Mouse (Mus musculus): ENCODE results near the gene Nufip2. TPM values are rescaled to one million over a fixed set of nuclear protein-coding genes. Genes with fewer than 3 reads are reported as not detected.

The Nufip2 gene
- polyA plus RNA-seq, 1 experiment from 2014 or later: 7.5 TPM

DNA sequence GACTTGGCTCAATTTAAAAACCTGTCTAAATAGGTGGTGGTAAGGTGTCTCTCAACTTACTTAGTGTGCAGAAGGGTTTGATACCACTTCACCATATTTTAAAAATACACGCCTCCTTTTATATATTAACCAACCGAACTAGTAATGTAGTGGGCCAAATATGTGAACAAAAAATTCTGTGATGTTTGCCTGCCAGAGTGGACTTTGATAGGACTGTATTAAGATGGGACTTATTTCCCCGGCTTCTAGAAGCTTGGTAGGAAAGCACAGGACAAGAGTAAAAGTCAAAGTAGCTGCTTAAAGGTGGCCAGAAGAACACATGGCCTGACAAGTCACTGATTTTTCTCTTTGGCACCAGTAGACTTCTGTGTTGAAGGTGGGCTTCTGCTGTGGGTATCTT lies 27.8 kb downstream of the Nufip2 start:
- Histone ChIP-seq H3K9ac (no peak overlapping the region), H3K27ac (ENCODE audit: low read depth) (no peak overlapping the region), H3K27me3 (ENCODE audit: insufficient read depth, low read length) (no peaks in the 10 kb centered on the region), H3K36me3 (ENCODE audit: insufficient read depth) (peaks cover 28% of the 10 kb centered on the region), H3K4me2 (no peak overlapping the region), H3K4me3 (ENCODE audit: low read depth, low read length) (no peak overlapping the region), H3K4me1 (ENCODE audit: insufficient read depth) (no peaks in the 10 kb centered on the region), H3K9me3 (ENCODE audit: low read depth, low read length) (no peaks in the 10 kb centered on the region)
- no peak for DNase-seq
- TF ChIP-seq CTCF (IDR thresholded peaks at IDR 0.05; ENCODE audit: low read depth): no peak
- 88% methylated on average over 3 of the region's 3 CpGs for WGBS
- no peak for ATAC-seq (ENCODE audit: insufficient read depth)

DNA sequence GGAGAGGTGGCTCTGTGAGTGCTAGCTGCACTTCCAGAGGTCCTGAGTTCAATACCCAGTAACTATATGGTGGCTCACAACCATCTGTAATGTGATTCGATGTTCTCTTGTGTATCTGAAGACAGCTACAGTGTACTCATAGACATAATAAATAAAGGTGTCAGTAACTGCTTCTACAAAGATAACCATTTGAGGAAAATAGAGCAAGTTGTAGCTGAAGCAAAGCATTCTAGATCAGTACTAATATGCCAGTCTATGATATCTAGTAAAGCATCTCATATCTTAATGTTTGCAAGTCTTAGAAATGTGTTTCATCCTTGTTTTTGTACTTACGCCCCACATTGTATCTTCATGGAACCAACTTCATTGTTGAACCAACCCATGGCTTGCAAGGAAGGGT lies 33.1 kb downstream of the Nufip2 start:
- no peak for TF ChIP-seq CTCF (IDR thresholded peaks at IDR 0.05; ENCODE audit: low read depth)
- ATAC-seq (ENCODE audit: insufficient read depth) (no peak), DNase-seq (no peak)
- WGBS: 96% methylated on average over 2 of the region's 2 CpGs
- Histone ChIP-seq H3K27ac (ENCODE audit: low read depth) (no peak overlapping the region), H3K9ac (no peak overlapping the region), H3K36me3 (ENCODE audit: insufficient read depth) (peaks cover 10% of the 10 kb centered on the region; the same call in 1 of the 2 replicates), H3K4me3 (ENCODE audit: low read depth, low read length) (no peak overlapping the region), H3K27me3 (ENCODE audit: insufficient read depth, low read length) (no peaks in the 10 kb centered on the region), H3K9me3 (ENCODE audit: low read depth, low read length) (no peaks in the 10 kb centered on the region), H3K4me2 (no peak overlapping the region), H3K4me1 (ENCODE audit: insufficient read depth) (no peaks in the 10 kb centered on the region)

DNA sequence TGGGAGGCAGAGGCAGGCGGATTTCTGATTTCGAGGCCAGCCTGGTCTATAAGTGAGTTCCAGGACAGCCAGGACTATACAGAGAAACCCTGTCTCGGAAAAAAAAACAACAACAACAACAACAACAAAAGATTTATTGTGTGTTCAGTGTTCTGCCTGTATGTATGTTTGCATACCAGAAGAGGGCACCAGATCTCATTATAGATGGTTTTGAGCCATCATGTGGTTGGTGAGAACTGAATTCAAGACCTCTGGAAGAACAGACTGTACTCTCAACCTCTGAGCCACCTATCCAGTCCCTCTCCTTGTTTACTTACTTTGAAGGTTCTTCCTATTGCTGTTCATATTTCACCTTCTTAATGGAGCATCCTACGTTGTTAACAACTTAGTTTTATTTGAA lies 35.4 kb downstream of the Nufip2 start:
- ATAC-seq (ENCODE audit: insufficient read depth) (no peak), DNase-seq (no peak)
- TF ChIP-seq CTCF (IDR thresholded peaks at IDR 0.05; ENCODE audit: low read depth): peak; percentile 4; the same call in 1 of the 2 replicates
- no peak overlapping the region for H3K4me2 ChIP-seq
- no peaks in the 10 kb centered on the region for H3K4me1 ChIP-seq (ENCODE audit: insufficient read depth)
- WGBS: 82% methylated on average over 4 of the region's 4 CpGs
- H3K9me3 ChIP-seq (ENCODE audit: low read depth, low read length): no peaks in the 10 kb centered on the region
- no peak overlapping the region for H3K27ac ChIP-seq (ENCODE audit: low read depth)
- H3K9ac ChIP-seq: no peak overlapping the region
- H3K27me3 ChIP-seq (ENCODE audit: insufficient read depth, low read length): no peaks in the 10 kb centered on the region
- H3K36me3 ChIP-seq (ENCODE audit: insufficient read depth): peaks cover 2% of the 10 kb centered on the region; the same call in 1 of the 2 replicates
- H3K4me3 ChIP-seq (ENCODE audit: low read depth, low read length): no peak overlapping the region

- no peak for DNase-seq
- H3K27me3 ChIP-seq (ENCODE audit: insufficient read depth, low read length): no peaks in the 10 kb centered on the region
- no peaks in the 10 kb centered on the region for H3K4me1 ChIP-seq (ENCODE audit: insufficient read depth)
- ATAC-seq (ENCODE audit: insufficient read depth): no peak
- H3K9ac ChIP-seq: no peak overlapping the region
- no peak overlapping the region for H3K4me2 ChIP-seq
- H3K4me3 ChIP-seq (ENCODE audit: low read depth, low read length): no peak overlapping the region
- TF ChIP-seq CTCF (IDR thresholded peaks at IDR 0.05; ENCODE audit: low read depth): no peak
- no peaks in the 10 kb centered on the region for H3K9me3 ChIP-seq (ENCODE audit: low read depth, low read length)
- 78% methylated on average over 7 of the region's 7 CpGs for WGBS
- no peak overlapping the region for H3K27ac ChIP-seq (ENCODE audit: low read depth)
- H3K36me3 ChIP-seq (ENCODE audit: insufficient read depth): no peaks in the 10 kb centered on the region
Measured at GRCm38 (mm10) chr11:77724766-77725165, 38.8 kb downstream of the Nufip2 start.

- WGBS: 55% methylated on average over 7 of the region's 7 CpGs
- Histone ChIP-seq H3K9me3 (ENCODE audit: low read depth, low read length) (no peaks in the 10 kb centered on the region), H3K4me3 (ENCODE audit: low read depth, low read length) (no peak within 1 kb of the TSS), H3K27me3 (ENCODE audit: insufficient read depth, low read length) (no peaks in the 10 kb centered on the region), H3K27ac (ENCODE audit: low read depth) (no peak within 1 kb of the TSS), H3K4me2 (no peak within 1 kb of the TSS), H3K4me1 (ENCODE audit: insufficient read depth) (no peaks in the 10 kb centered on the region), H3K9ac (no peak within 1 kb of the TSS), H3K36me3 (ENCODE audit: insufficient read depth) (no peaks in the 10 kb centered on the region)
- no peak for TF ChIP-seq CTCF (IDR thresholded peaks at IDR 0.05; ENCODE audit: low read depth)
- no peak for ATAC-seq (ENCODE audit: insufficient read depth)
- no peak for DNase-seq
Measured at GRCm38 (mm10) chr11:77725183-77725582, 39.2 kb downstream of the Nufip2 start, which contains the start of gene Cryba1. Cryba1 (minus strand) TSS chr11:77725283.

- ATAC-seq (ENCODE audit: insufficient read depth) (no peak), DNase-seq (no peak)
- H3K27ac ChIP-seq (ENCODE audit: low read depth): no peak overlapping the region
- 58% methylated on average over 2 of the region's 2 CpGs for WGBS
- no peaks in the 10 kb centered on the region for H3K4me1 ChIP-seq (ENCODE audit: insufficient read depth)
- no peaks in the 10 kb centered on the region for H3K36me3 ChIP-seq (ENCODE audit: insufficient read depth)
- TF ChIP-seq CTCF (IDR thresholded peaks at IDR 0.05; ENCODE audit: low read depth): no peak
- no peaks in the 10 kb centered on the region for H3K9me3 ChIP-seq (ENCODE audit: low read depth, low read length)
- no peak overlapping the region for H3K4me2 ChIP-seq
- H3K4me3 ChIP-seq (ENCODE audit: low read depth, low read length): no peak overlapping the region
- H3K27me3 ChIP-seq (ENCODE audit: insufficient read depth, low read length): no peaks in the 10 kb centered on the region
- no peak overlapping the region for H3K9ac ChIP-seq
Measured at GRCm38 (mm10) chr11:77728587-77728986, 42.6 kb downstream of the Nufip2 start.

DNA sequence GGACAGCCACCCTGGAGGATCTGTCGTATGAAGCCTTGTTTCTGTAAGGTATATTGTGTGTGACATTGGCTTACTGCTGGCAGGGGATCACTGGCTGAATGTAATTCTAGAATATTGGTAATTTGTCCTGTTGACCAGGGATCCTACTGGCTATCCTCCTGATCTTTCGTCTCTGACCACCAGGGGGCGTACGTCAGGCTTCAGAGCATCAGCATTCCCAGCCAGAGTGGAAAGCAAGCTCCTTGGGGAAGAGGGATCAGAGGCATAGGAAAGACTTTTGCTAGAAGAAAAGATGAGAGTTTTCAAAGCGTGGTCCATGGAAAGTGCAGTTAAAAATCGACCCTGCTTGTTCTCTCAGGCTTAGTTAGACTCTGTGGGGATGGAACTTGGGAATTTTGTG lies 51.3 kb downstream of the Nufip2 start:
- DNase-seq: peak; percentile 95
- Histone ChIP-seq H3K36me3 (ENCODE audit: insufficient read depth) (no peaks in the 10 kb centered on the region), H3K4me2 (no peak overlapping the region), H3K4me3 (ENCODE audit: low read depth, low read length) (no peak overlapping the region), H3K27me3 (ENCODE audit: insufficient read depth, low read length) (no peaks in the 10 kb centered on the region), H3K27ac (ENCODE audit: low read depth) (no peak overlapping the region), H3K9ac (no peak overlapping the region), H3K9me3 (ENCODE audit: low read depth, low read length) (no peaks in the 10 kb centered on the region), H3K4me1 (ENCODE audit: insufficient read depth) (no peaks in the 10 kb centered on the region)
- under 1% methylated on average over 6 of the region's 6 CpGs for WGBS
- peak; percentile 97 for TF ChIP-seq CTCF (IDR thresholded peaks at IDR 0.05; ENCODE audit: low read depth)
- ATAC-seq (ENCODE audit: insufficient read depth): no peak

DNA sequence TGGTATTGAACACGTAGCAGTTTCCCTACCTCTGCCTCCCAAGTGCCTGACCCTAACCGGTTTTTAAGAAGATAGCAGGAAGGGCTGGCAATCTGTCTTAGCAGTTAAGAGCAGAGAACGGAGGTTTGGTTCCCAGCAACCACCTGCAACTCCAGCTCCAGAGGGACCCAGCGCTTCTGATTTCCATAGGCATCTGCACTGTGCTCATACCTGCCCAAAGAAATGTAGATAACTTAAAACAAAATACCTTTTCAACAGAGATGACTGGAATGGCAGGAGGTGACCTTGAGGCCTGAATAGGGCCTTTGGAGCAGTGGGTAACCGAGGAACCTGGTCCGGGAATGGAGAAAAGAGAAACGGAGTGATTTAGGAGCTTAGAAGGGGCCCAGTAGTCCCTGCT lies 52.6 kb downstream of the Nufip2 start:
- H3K36me3 ChIP-seq (ENCODE audit: insufficient read depth): no peaks in the 10 kb centered on the region
- ATAC-seq (ENCODE audit: insufficient read depth) (no peak), DNase-seq (no peak)
- no peak overlapping the region for H3K27ac ChIP-seq (ENCODE audit: low read depth)
- H3K9me3 ChIP-seq (ENCODE audit: low read depth, low read length): no peaks in the 10 kb centered on the region
- H3K4me3 ChIP-seq (ENCODE audit: low read depth, low read length): no peak overlapping the region
- 50% methylated on average over 7 of the region's 7 CpGs for WGBS
- no peaks in the 10 kb centered on the region for H3K4me1 ChIP-seq (ENCODE audit: insufficient read depth)
- no peaks in the 10 kb centered on the region for H3K27me3 ChIP-seq (ENCODE audit: insufficient read depth, low read length)
- TF ChIP-seq CTCF (IDR thresholded peaks at IDR 0.05; ENCODE audit: low read depth): no peak
- no peak overlapping the region for H3K4me2 ChIP-seq
- H3K9ac ChIP-seq: no peak overlapping the region
